Mouse (Mus musculus): ENCODE data around the gene Rab7. TPM values are rescaled to one million over a fixed set of nuclear protein-coding genes. Genes with fewer than 3 reads are reported as not detected.
A peak's percentile ranks its signal among the peaks of the same experiment; 100 is the strongest.

Gene Rab7
- polyA plus RNA-seq, 1 experiment from 2014 or later, result 216 TPM

- H3K9ac ChIP-seq, result no peak overlapping the region
- no peak for ATAC-seq (ENCODE audit: insufficient read depth)
- 77% methylated on average over 1 of the region's 1 CpGs for WGBS
These were observed 53.2 kb downstream of the Rab7 start for GRCm38 (mm10) chr6:87991886-87992285.

GRCm38 (mm10) chr6:87991216-87991615, 53.9 kb downstream of the Rab7 start:
- Histone ChIP-seq H3K9me3 (ENCODE audit: low read depth, low read length) (no peaks in the 10 kb centered on the region), H3K36me3 (ENCODE audit: insufficient read depth) (peaks cover 23% of the 10 kb centered on the region; the same call in 1 of the 2 replicates), H3K27ac (ENCODE audit: low read depth) (no peak overlapping the region), H3K4me2 (no peak overlapping the region), H3K4me1 (ENCODE audit: insufficient read depth) (0 out of 2 replicates have a peak, but pooled peaks cover 4% of the 10 kb centered on the region), H3K27me3 (ENCODE audit: insufficient read depth, low read length) (no peaks in the 10 kb centered on the region), H3K4me3 (ENCODE audit: low read depth, low read length) (no peak overlapping the region), H3K9ac (no peak overlapping the region)
- 61% methylated on average over 4 of the region's 4 CpGs for WGBS
- no peak for TF ChIP-seq CTCF (IDR thresholded peaks at IDR 0.05; ENCODE audit: low read depth)
- DNase-seq, result no peak
- no peak for ATAC-seq (ENCODE audit: insufficient read depth)

More at GRCm38 (mm10) chr6:87991886-87992285, 53.2 kb downstream of the Rab7 start:
- no peak for DNase-seq
- H3K36me3 ChIP-seq (ENCODE audit: insufficient read depth), result peaks cover 17% of the 10 kb centered on the region; the same call in 1 of the 2 replicates
- H3K4me1 ChIP-seq (ENCODE audit: insufficient read depth), result 0 out of 2 replicates have a peak, but pooled peaks cover 4% of the 10 kb centered on the region
- H3K9me3 ChIP-seq (ENCODE audit: low read depth, low read length), result no peaks in the 10 kb centered on the region
- H3K27me3 ChIP-seq (ENCODE audit: insufficient read depth, low read length), result no peaks in the 10 kb centered on the region
- no peak overlapping the region for H3K27ac ChIP-seq (ENCODE audit: low read depth)
- no peak overlapping the region for H3K4me2 ChIP-seq
- no peak for TF ChIP-seq CTCF (IDR thresholded peaks at IDR 0.05; ENCODE audit: low read depth)
- H3K4me3 ChIP-seq (ENCODE audit: low read depth, low read length), result no peak overlapping the region

GRCm38 (mm10) chr6:87982506-87982905, 62.6 kb downstream of the Rab7 start:
- H3K27ac ChIP-seq (ENCODE audit: low read depth), result no peak overlapping the region
- H3K4me2 ChIP-seq, result peak overlapping the region; percentile 84
- peak overlapping the region; percentile 93 for H3K4me3 ChIP-seq (ENCODE audit: low read depth, low read length)
- H3K4me1 ChIP-seq (ENCODE audit: insufficient read depth), result peaks cover 12% of the 10 kb centered on the region
- TF ChIP-seq CTCF (IDR thresholded peaks at IDR 0.05; ENCODE audit: low read depth), result no peak
- H3K9ac ChIP-seq, result peak overlapping the region; percentile 89
- 59% methylated on average over 9 of the region's 9 CpGs for WGBS
- no peak for ATAC-seq (ENCODE audit: insufficient read depth)
- DNase-seq, result no peak
- H3K27me3 ChIP-seq (ENCODE audit: insufficient read depth, low read length), result no peaks in the 10 kb centered on the region
- H3K36me3 ChIP-seq (ENCODE audit: insufficient read depth), result peaks cover 31% of the 10 kb centered on the region
- H3K9me3 ChIP-seq (ENCODE audit: low read depth, low read length), result no peaks in the 10 kb centered on the region

GRCm38 (mm10) chr6:87981547-87982256, 63.4 kb downstream of the Rab7 start, which contains the start of gene H1fx:
TSS of gene H1fx (minus strand) at chr6:87981637.
- ATAC-seq (ENCODE audit: insufficient read depth), result peak; percentile 82
- DNase-seq, result peak; percentile 94
- Histone ChIP-seq H3K36me3 (ENCODE audit: insufficient read depth) (peaks cover 25% of the 10 kb centered on the region), H3K27me3 (ENCODE audit: insufficient read depth, low read length) (no peaks in the 10 kb centered on the region), H3K4me1 (ENCODE audit: insufficient read depth) (peaks cover 12% of the 10 kb centered on the region), H3K9me3 (ENCODE audit: low read depth, low read length) (no peaks in the 10 kb centered on the region), H3K4me2 (peak within 1 kb of the TSS; percentile 84), H3K4me3 (ENCODE audit: low read depth, low read length) (peak within 1 kb of the TSS; percentile 93), H3K27ac (ENCODE audit: low read depth) (peak within 1 kb of the TSS; percentile 93), H3K9ac (peak within 1 kb of the TSS; percentile 89)
- peak; percentile 59 for TF ChIP-seq CTCF (IDR thresholded peaks at IDR 0.05; ENCODE audit: low read depth)
- WGBS, result under 1% methylated on average over 39 of the region's 55 CpGs

GRCm38 (mm10) chr6:87981030-87981485, 64.0 kb downstream of the Rab7 start:
- no peak for DNase-seq
- no peak; the same call in none of the 2 replicates for ATAC-seq (ENCODE audit: insufficient read depth)
- no peaks in the 10 kb centered on the region for H3K9me3 ChIP-seq (ENCODE audit: low read depth, low read length)
- WGBS, result under 1% methylated on average over 50 of the region's 56 CpGs
- H3K9ac ChIP-seq, result peak overlapping the region; percentile 89
- peaks cover 19% of the 10 kb centered on the region for H3K36me3 ChIP-seq (ENCODE audit: insufficient read depth)
- no peak for TF ChIP-seq CTCF (IDR thresholded peaks at IDR 0.05; ENCODE audit: low read depth)
- no peaks in the 10 kb centered on the region for H3K27me3 ChIP-seq (ENCODE audit: insufficient read depth, low read length)
- H3K4me2 ChIP-seq, result peak overlapping the region; percentile 84
- H3K4me1 ChIP-seq (ENCODE audit: insufficient read depth), result peaks cover 12% of the 10 kb centered on the region
- H3K27ac ChIP-seq (ENCODE audit: low read depth), result peak overlapping the region; percentile 93
- peak overlapping the region; percentile 93 for H3K4me3 ChIP-seq (ENCODE audit: low read depth, low read length)

- peak; percentile 69 for TF ChIP-seq CTCF (IDR thresholded peaks at IDR 0.05; ENCODE audit: low read depth)
- Histone ChIP-seq H3K9me3 (ENCODE audit: low read depth, low read length) (no peaks in the 10 kb centered on the region), H3K36me3 (ENCODE audit: insufficient read depth) (peaks cover 19% of the 10 kb centered on the region), H3K4me2 (peak overlapping the region; percentile 84), H3K27me3 (ENCODE audit: insufficient read depth, low read length) (no peaks in the 10 kb centered on the region), H3K4me1 (ENCODE audit: insufficient read depth) (peaks cover 12% of the 10 kb centered on the region), H3K4me3 (ENCODE audit: low read depth, low read length) (peak overlapping the region; percentile 93), H3K9ac (peak overlapping the region; percentile 89), H3K27ac (ENCODE audit: low read depth) (peak overlapping the region; percentile 93)
- DNase-seq (peak; percentile 94), ATAC-seq (ENCODE audit: insufficient read depth) (peak; percentile 80)
- under 1% methylated on average over 63 of the region's 66 CpGs for WGBS
These were observed 64.6 kb downstream of the Rab7 start for GRCm38 (mm10) chr6:87980374-87981029.

- peak overlapping the region; percentile 84 for H3K4me2 ChIP-seq
- no peak for DNase-seq
- no peaks in the 10 kb centered on the region for H3K27me3 ChIP-seq (ENCODE audit: insufficient read depth, low read length)
- H3K36me3 ChIP-seq (ENCODE audit: insufficient read depth), result peaks cover 15% of the 10 kb centered on the region
- H3K9me3 ChIP-seq (ENCODE audit: low read depth, low read length), result no peaks in the 10 kb centered on the region
- 0 out of 2 replicates have a peak overlapping the region, but pooled peaks have one; percentile 89 for H3K9ac ChIP-seq
- H3K4me3 ChIP-seq (ENCODE audit: low read depth, low read length), result peak overlapping the region; percentile 93
- 62% methylated on average over 3 of the region's 3 CpGs for WGBS
- ATAC-seq (ENCODE audit: insufficient read depth), result 0 out of 2 replicates have a peak, but pooled peaks have one; percentile 7
- H3K4me1 ChIP-seq (ENCODE audit: insufficient read depth), result peaks cover 12% of the 10 kb centered on the region
- H3K27ac ChIP-seq (ENCODE audit: low read depth), result 0 out of 2 replicates have a peak overlapping the region, but pooled peaks have one; percentile 43
- no peak for TF ChIP-seq CTCF (IDR thresholded peaks at IDR 0.05; ENCODE audit: low read depth)
These were observed 65.3 kb downstream of the Rab7 start for GRCm38 (mm10) chr6:87979728-87980127.

All from lung, embryonic 14.5 days (tissue).